Mouse (Mus musculus): ENCODE measurements around the gene Phf10. TPM values are rescaled to one million over a fixed set of nuclear protein-coding genes. Genes with fewer than 3 reads are reported as not detected.
"Not testable (repeated sequence)": the region's sequence is repeated elsewhere in the genome, so short reads cannot be mapped to it uniquely, and the experiment has no call there.

Phf10 gene
- 21.2 and 28.1 TPM in 2 replicates for polyA plus RNA-seq (2015; fragmentation: Nextera tagmentation; extraction: Ambion mirVana)

- Histone ChIP-seq H3K9ac (peak within 1 kb of the TSS; percentile 79), H3K27ac (peak within 1 kb of the TSS; percentile 81), H3K4me2 (peak within 1 kb of the TSS; percentile 90), H3K4me3 (peak within 1 kb of the TSS; percentile 75)
- H3K36me3 ChIP-seq; H3K9me3 ChIP-seq (replicated peaks); H3K4me1 ChIP-seq (replicated peaks); H3K27me3 ChIP-seq: not testable (repeated sequence)
- ATAC-seq (replicated peaks; ENCODE audit: insufficient number of reproducible peaks, insufficient read depth, low FRiP score, low read depth): peak; percentile 88
- WGBS: under 1% methylated on average over 37 of the region's 100 CpGs
Measured at GRCm38 (mm10) chr17:14960951-14961556, at the start of gene Phf10. Gene Phf10, minus strand, starts transcription at chr17:14961273.

GRCm38 (mm10) chr17:15009706-15010413, 48.8 kb upstream of the Phf10 start, which contains the start of gene Gm3435:
Gene Gm3435, plus strand, starts transcription at chr17:15010176.
- H3K9ac ChIP-seq; H3K27ac ChIP-seq; H3K9me3 ChIP-seq (replicated peaks); H3K36me3 ChIP-seq; H3K4me2 ChIP-seq; H3K4me1 ChIP-seq (replicated peaks); H3K27me3 ChIP-seq; H3K4me3 ChIP-seq: not testable (repeated sequence)
- ATAC-seq (replicated peaks; ENCODE audit: insufficient number of reproducible peaks, insufficient read depth, low FRiP score, low read depth): peak; percentile 98
- no CpG with 5 or more reads among the region's 60 CpGs for WGBS

- not testable (repeated sequence) for H3K9ac ChIP-seq; H3K9me3 ChIP-seq (replicated peaks); ATAC-seq (replicated peaks; ENCODE audit: insufficient number of reproducible peaks, insufficient read depth, low FRiP score, low read depth); H3K27ac ChIP-seq; H3K4me2 ChIP-seq; H3K27me3 ChIP-seq; H3K36me3 ChIP-seq; H3K4me3 ChIP-seq; H3K4me1 ChIP-seq (replicated peaks)
- no CpG with 5 or more reads among the region's 3 CpGs for WGBS
Measured at GRCm38 (mm10) chr17:15009088-15009487, 48.0 kb upstream of the Phf10 start.

- not testable (repeated sequence) for ATAC-seq (replicated peaks; ENCODE audit: insufficient number of reproducible peaks, insufficient read depth, low FRiP score, low read depth); H3K36me3 ChIP-seq; H3K4me3 ChIP-seq; H3K9me3 ChIP-seq (replicated peaks); H3K27me3 ChIP-seq; H3K9ac ChIP-seq; H3K4me2 ChIP-seq; H3K27ac ChIP-seq; H3K4me1 ChIP-seq (replicated peaks)
- WGBS: no CpG with 5 or more reads among the region's 4 CpGs
Measured at GRCm38 (mm10) chr17:15000047-15000446, 39.0 kb upstream of the Phf10 start.

GRCm38 (mm10) chr17:14994140-14994539, 33.1 kb upstream of the Phf10 start:
- not testable (repeated sequence) for H3K27me3 ChIP-seq; H3K36me3 ChIP-seq; H3K27ac ChIP-seq; H3K4me1 ChIP-seq (replicated peaks); ATAC-seq (replicated peaks; ENCODE audit: insufficient number of reproducible peaks, insufficient read depth, low FRiP score, low read depth); H3K4me2 ChIP-seq; H3K9ac ChIP-seq; H3K9me3 ChIP-seq (replicated peaks); H3K4me3 ChIP-seq
- WGBS: no CpG with 5 or more reads among the region's 5 CpGs

GRCm38 (mm10) chr17:14993139-14993832, 32.2 kb upstream of the Phf10 start:
- H3K36me3 ChIP-seq; H3K4me2 ChIP-seq; H3K27me3 ChIP-seq; H3K4me1 ChIP-seq (replicated peaks); H3K27ac ChIP-seq; H3K9ac ChIP-seq; H3K4me3 ChIP-seq; H3K9me3 ChIP-seq (replicated peaks): not testable (repeated sequence)
- peak; percentile 82 for ATAC-seq (replicated peaks; ENCODE audit: insufficient number of reproducible peaks, insufficient read depth, low FRiP score, low read depth)
- no CpG with 5 or more reads among the region's 47 CpGs for WGBS

GRCm38 (mm10) chr17:14992522-14993138, 31.6 kb upstream of the Phf10 start:
- H3K9ac ChIP-seq; H3K4me1 ChIP-seq (replicated peaks); H3K27ac ChIP-seq; H3K4me2 ChIP-seq; H3K27me3 ChIP-seq; H3K4me3 ChIP-seq; H3K36me3 ChIP-seq; H3K9me3 ChIP-seq (replicated peaks): not testable (repeated sequence)
- no CpG with 5 or more reads among the region's 98 CpGs for WGBS
- ATAC-seq (replicated peaks; ENCODE audit: insufficient number of reproducible peaks, insufficient read depth, low FRiP score, low read depth): peak; percentile 85

GRCm38 (mm10) chr17:14990116-14990702, 29.1 kb upstream of the Phf10 start:
- not testable (repeated sequence) for H3K9ac ChIP-seq; H3K9me3 ChIP-seq (replicated peaks); H3K4me2 ChIP-seq; H3K36me3 ChIP-seq; ATAC-seq (replicated peaks; ENCODE audit: insufficient number of reproducible peaks, insufficient read depth, low FRiP score, low read depth); H3K4me3 ChIP-seq; H3K27ac ChIP-seq; H3K4me1 ChIP-seq (replicated peaks); H3K27me3 ChIP-seq
- 78% methylated on average over 4 of the region's 5 CpGs for WGBS

- ATAC-seq (replicated peaks; ENCODE audit: insufficient number of reproducible peaks, insufficient read depth, low FRiP score, low read depth): peak; percentile 98
- H3K4me2 ChIP-seq: not testable (repeated sequence)
- WGBS: no CpG with 5 or more reads among the region's 60 CpGs
Measured at GRCm38 (mm10) chr17:14978362-14979038, 17.4 kb upstream of the Phf10 start, which contains the start of the genes 9030025P20Rik and Gm3417. Gene 9030025P20Rik, plus strand, starts transcription at chr17:14978468. Gene Gm3417, minus strand, starts transcription at chr17:14978790.

GRCm38 (mm10) chr17:14977718-14978361, 16.8 kb upstream of the Phf10 start:
- 0 out of 2 replicates have a peak overlapping the region, but pooled peaks have one; percentile 15 for H3K4me3 ChIP-seq
- 1% methylated on average over 4 of the region's 7 CpGs for WGBS
- not testable (repeated sequence) for H3K27me3 ChIP-seq; H3K4me2 ChIP-seq; H3K9ac ChIP-seq; ATAC-seq (replicated peaks; ENCODE audit: insufficient number of reproducible peaks, insufficient read depth, low FRiP score, low read depth); H3K36me3 ChIP-seq; H3K4me1 ChIP-seq (replicated peaks); H3K9me3 ChIP-seq (replicated peaks); H3K27ac ChIP-seq

More at GRCm38 (mm10) chr17:14978362-14979038, 17.4 kb upstream of the Phf10 start, which contains the start of the genes 9030025P20Rik and Gm3417:
- H3K36me3 ChIP-seq; H3K4me1 ChIP-seq (replicated peaks); H3K9me3 ChIP-seq (replicated peaks); H3K27ac ChIP-seq; H3K9ac ChIP-seq; H3K27me3 ChIP-seq: not testable (repeated sequence)
- H3K4me3 ChIP-seq: 0 out of 2 replicates have a peak within 1 kb of the TSS, but pooled peaks have one; percentile 15
